Mouse (Mus musculus) natural killer cell, adult 2 months (primary cell): ENCODE measurements around the gene Adgrg7.

Experiments
- DNase-seq, 2 experiments: peaks; one replicate each; pipeline ENCODE4 v3.0.0; 2022; ENCODE audit warnings: low spot score in 2 of 2

Gene Adgrg7

GRCm38 (mm10) chr16:56795481-56796139 is at the start of gene Adgrg7:
Adgrg7 (minus strand) TSS chr16:56795855.
- no peak for DNase-seq

GRCm38 (mm10) chr16:56842988-56843387 is 47.3 kb upstream of the Adgrg7 start:
- no peak for DNase-seq

- no peak for DNase-seq
These were observed 37.7 kb upstream of the Adgrg7 start for GRCm38 (mm10) chr16:56833312-56833711.

GRCm38 (mm10) chr16:56831986-56832385 is 36.3 kb upstream of the Adgrg7 start:
- DNase-seq = no peak

GRCm38 (mm10) chr16:56801370-56802109 is 5.9 kb upstream of the Adgrg7 start:
- DNase-seq = no peak

GRCm38 (mm10) chr16:56800946-56801345 is 5.3 kb upstream of the Adgrg7 start:
- no peak for DNase-seq

- no peak for DNase-seq
These were observed 4.8 kb upstream of the Adgrg7 start for GRCm38 (mm10) chr16:56800469-56800868.

GRCm38 (mm10) chr16:56799541-56800029 is 3.9 kb upstream of the Adgrg7 start:
- DNase-seq = no peak

GRCm38 (mm10) chr16:56798873-56799272 is 3.2 kb upstream of the Adgrg7 start:
- no peak for DNase-seq

- DNase-seq = no peak
These were observed 1.1 kb downstream of the Adgrg7 start for GRCm38 (mm10) chr16:56794383-56795144.

- no peak for DNase-seq
These were observed 1.9 kb downstream of the Adgrg7 start for GRCm38 (mm10) chr16:56793778-56794177.

- no peak for DNase-seq
These were observed 9.7 kb downstream of the Adgrg7 start for GRCm38 (mm10) chr16:56785943-56786342.

GRCm38 (mm10) chr16:56771163-56772105 is 24.2 kb downstream of the Adgrg7 start:
- DNase-seq = peak in 1 of 2 experiments; percentile 3

GRCm38 (mm10) chr16:56729060-56729459 is 66.6 kb downstream of the Adgrg7 start:
- DNase-seq = no peak

GRCm38 (mm10) chr16:56724927-56725326 is 70.7 kb downstream of the Adgrg7 start:
- DNase-seq = no peak

- DNase-seq = no peak
These were observed 73.3 kb downstream of the Adgrg7 start for GRCm38 (mm10) chr16:56722357-56722756.

- no peak for DNase-seq
These were observed 76.6 kb downstream of the Adgrg7 start for GRCm38 (mm10) chr16:56719031-56719430.

GRCm38 (mm10) chr16:56717224-56718200 is 78.1 kb downstream of the Adgrg7 start, which contains the start of gene Tfg:
Tfg (minus strand) TSS chr16:56717450.
- DNase-seq = peak; percentile 90 to 95

- DNase-seq = peak; percentile 5 to 6
These were observed 79.0 kb downstream of the Adgrg7 start for GRCm38 (mm10) chr16:56716557-56717179.
